Mouse (Mus musculus) embryonic facial prominence, embryonic 15.5 days (tissue): ENCODE measurements at regions not wholly inside any gene's neighbourhood (a gene's known extent, or its start where the extent isn't known, plus 50 kb on each side); places are given as distances from the start of the nearest gene placed in this dataset.

Experiments used
- ATAC-seq: fragments of 200-750 bp; cut with Nextera tagmentation; 2 replicates; pipeline ENCODE4 v1.8.0; 2017; ENCODE audit warnings: low read depth, moderate TSS enrichment; ENCODE audit not compliant: insufficient number of reproducible peaks, low FRiP score, low TSS enrichment
- H3K27ac ChIP-seq: fragments of 300-500 bp; sonication (generic); replicated peaks from 2 replicates; pipeline ENCODE4 v1.5.1; 2015; ENCODE audit warnings: mild to moderate bottlenecking, inconsistent platforms
- H3K27me3 ChIP-seq: fragments of 300-500 bp; sonication (generic); 2 replicates; pipeline ENCODE4 v1.6.1; 2015; ENCODE audit warnings: inconsistent platforms
- H3K36me3 ChIP-seq: fragments of 300-500 bp; sonication (generic); 2 replicates; pipeline ENCODE4 v1.6.1; 2015; ENCODE audit warnings: mild to moderate bottlenecking, inconsistent platforms
- H3K4me1 ChIP-seq: fragments of 300-500 bp; sonication (generic); 2 replicates; pipeline ENCODE4 v1.6.1; 2015; ENCODE audit warnings: inconsistent platforms
- H3K4me2 ChIP-seq: fragments of 300-500 bp; sonication (generic); replicated peaks from 2 replicates; pipeline ENCODE4 v1.6.1; 2015; ENCODE audit warnings: mild to moderate bottlenecking, inconsistent platforms
- H3K4me3 ChIP-seq: fragments of 300-500 bp; sonication (generic); replicated peaks from 2 replicates; pipeline ENCODE4 v1.5.1; 2015; ENCODE audit warnings: mild to moderate bottlenecking, inconsistent platforms
- H3K9ac ChIP-seq: fragments of 300-500 bp; sonication (generic); 2 replicates; pipeline ENCODE4 v1.6.1; 2015; ENCODE audit warnings: inconsistent platforms
- H3K9me3 ChIP-seq: fragments of 300-500 bp; sonication (generic); replicated peaks from 2 replicates; pipeline ENCODE4 v1.6.1; 2016; ENCODE audit warnings: inconsistent platforms
- WGBS: fragments of 180-500 bp; shearing (Covaris S2); methylation state at CpG from one replicate; pipeline ENCODE4 v1.1.7; 2015; 5-methylcytosine and 5-hydroxymethylcytosine counted together

DNA sequence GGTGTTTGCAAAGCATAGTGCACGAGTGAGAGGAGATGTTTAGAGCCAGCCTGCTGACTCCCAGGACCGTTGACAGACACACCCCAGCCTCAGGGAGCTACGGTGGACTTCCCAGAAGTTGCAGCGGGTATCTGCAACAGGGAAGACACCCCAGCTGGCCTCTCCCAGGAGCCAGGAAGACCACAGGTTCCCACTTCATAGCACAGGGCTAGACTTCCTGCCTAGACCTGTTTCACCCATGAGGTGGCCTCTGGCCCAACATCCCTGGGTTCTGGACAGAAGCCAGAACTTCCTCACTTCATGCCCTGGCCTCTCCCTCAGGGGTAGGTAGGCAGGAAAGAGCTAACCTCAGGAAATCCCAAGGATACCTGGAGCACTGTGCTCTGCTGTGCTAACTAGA is 66.7 kb upstream of the Hand1 start:
- no peaks in the 10 kb centered on the region for H3K4me1 ChIP-seq
- H3K9me3 ChIP-seq: no peaks in the 10 kb centered on the region
- no peak for ATAC-seq
- H3K27me3 ChIP-seq: no peaks in the 10 kb centered on the region
- H3K4me3 ChIP-seq: no peak overlapping the region
- H3K36me3 ChIP-seq: no peaks in the 10 kb centered on the region
- H3K9ac ChIP-seq: no peak overlapping the region
- no peak overlapping the region for H3K27ac ChIP-seq
- H3K4me2 ChIP-seq: no peak overlapping the region
- 43% methylated on average over 4 of the region's 4 CpGs for WGBS

DNA sequence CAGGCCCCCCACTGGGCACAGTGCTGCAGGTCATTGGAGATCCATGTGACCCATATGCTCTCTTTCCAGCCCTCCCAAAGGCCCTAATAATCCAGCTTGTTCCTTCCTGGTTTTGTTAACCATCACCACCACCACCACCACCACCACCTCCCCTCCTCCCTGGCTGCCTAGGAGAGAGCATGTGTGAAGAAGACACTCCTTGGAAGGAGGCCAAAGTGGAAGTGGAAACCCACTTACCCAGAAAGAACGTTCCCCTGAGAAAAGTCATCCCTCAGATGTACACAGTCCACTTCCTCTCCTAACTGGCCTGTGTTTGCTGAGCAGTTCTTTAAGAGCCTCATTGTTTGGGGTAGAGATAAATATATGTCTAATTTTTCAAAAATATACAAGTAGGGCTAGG is 62.9 kb upstream of the Hand1 start:
- 46% methylated on average over 1 of the region's 1 CpGs for WGBS
- no peak overlapping the region for H3K9ac ChIP-seq
- no peak for ATAC-seq

DNA sequence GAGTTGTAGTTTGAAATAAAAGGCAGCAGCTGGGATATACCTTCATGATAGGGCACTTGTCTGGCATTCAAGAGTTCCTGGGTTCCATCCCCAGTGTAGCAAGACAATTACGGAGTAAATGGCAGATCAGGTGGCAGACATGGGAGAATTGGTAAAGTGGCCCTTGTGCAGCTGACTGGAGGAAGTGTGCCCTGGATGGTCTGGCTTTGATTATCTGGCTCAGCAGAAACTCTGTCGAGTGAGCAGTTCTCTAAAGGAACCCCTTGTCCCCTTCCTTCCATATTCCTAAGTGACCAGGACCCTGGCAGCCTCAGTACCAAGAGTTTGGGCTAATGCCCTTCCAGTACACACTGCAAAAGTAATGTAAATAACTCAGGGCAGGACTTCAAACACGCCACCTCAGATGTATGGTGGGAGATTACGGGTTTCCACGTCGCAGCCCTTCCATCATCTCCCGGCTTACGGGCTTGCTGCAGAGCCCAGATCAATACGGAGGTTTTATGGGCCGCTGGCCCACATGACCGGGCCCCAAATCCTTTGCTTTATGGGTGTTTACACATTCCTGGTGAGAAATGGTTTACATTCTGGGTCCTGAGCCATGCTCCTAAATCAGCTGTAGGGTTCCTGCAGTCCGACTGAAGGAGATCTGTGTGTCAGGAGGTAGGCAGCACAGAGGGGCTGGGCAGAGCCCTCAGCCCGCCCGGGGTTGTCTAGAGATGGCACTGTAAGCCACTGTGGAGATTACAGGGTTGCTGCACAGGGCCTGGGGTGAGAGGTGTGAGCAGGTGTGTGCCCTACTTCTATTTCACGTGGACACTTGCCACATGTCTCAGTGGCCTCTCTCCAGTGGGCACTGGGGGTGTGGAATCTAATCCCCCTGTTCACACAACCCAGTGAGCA is 50.4 kb upstream of the Hand1 start:
- Histone ChIP-seq H3K27ac (no peak overlapping the region), H3K36me3 (no peaks in the 10 kb centered on the region), H3K4me3 (no peak overlapping the region), H3K4me1 (peaks cover 10% of the 10 kb centered on the region; the same call in 1 of the 2 replicates), H3K27me3 (peaks cover 13% of the 10 kb centered on the region), H3K4me2 (no peak overlapping the region), H3K9ac (no peak overlapping the region), H3K9me3 (no peaks in the 10 kb centered on the region)
- ATAC-seq: no peak
- WGBS: 53% methylated on average over 15 of the region's 15 CpGs

More for the DNA sequence above, 62.9 kb upstream of the Hand1 start:
- Histone ChIP-seq H3K27me3 (no peaks in the 10 kb centered on the region), H3K4me2 (no peak overlapping the region), H3K27ac (no peak overlapping the region), H3K4me1 (no peaks in the 10 kb centered on the region), H3K36me3 (no peaks in the 10 kb centered on the region), H3K9me3 (no peaks in the 10 kb centered on the region), H3K4me3 (no peak overlapping the region)
